Mouse (Mus musculus): ENCODE data around the gene Rell1.
A peak's percentile ranks its signal among the peaks of the same experiment; 100 is the strongest.
"Not testable (repeated sequence)": the region's sequence is repeated elsewhere in the genome, so short reads cannot be mapped to it uniquely, and the experiment has no call there.

Gene Rell1

DNA sequence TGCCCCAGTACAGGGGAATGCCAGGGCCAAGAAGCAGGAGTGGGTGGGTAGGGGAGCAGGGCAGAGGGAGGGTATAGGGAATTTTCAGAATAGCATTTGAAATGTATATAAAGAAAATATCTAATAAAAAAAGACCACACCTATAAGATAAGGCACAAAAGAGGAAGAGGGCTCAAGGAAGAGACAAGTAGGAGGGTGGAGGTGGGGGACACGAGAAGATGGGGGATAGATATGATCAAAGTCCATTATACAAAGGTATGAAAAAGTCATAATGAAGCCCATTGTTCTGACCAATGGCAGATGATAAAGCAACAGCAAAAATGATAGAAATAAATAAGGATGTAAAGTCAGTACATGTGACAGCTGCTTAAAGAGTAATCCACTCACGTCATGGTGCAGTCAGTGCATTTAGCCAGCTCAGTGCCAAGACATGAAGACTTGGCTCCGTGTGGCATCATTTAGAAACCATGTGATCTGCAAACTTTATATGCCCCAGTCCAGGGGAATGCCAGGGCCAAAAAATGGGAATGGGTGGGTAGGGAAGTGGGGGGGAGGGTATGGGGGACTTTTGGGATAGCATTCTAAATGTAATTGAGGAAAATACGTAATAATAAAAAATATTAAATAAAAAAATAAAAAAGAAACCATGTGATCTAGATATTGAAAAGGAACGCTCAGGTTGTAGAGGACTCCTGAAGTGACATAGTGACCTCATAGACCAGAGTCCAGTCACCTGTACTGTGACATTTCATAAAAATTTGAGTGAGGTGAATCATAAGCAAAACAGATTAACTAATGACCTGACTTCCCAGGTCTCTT lies 71.5 kb downstream of the Rell1 start:
- DNase-seq (ENCODE audit: low spot score): not testable (repeated sequence)

DNA sequence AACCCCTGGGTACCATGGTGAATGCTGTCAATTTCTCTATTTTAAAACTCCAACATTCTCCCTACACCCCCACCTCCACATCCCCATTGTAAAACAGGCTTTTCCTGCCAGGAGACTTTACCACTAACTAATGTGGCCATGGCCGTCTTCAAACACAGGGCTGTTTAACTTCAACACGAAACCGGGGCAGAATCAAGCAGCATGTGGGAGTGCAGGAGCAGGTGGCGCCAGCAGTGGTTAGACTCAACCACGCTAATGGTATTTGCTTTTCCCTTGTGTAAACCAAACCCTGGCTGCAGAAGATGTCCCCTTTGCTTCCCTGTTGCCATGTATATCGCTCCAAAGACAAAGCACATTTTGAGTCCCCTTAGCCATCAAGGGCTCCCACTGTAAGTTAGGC lies 76.8 kb downstream of the Rell1 start:
- peak; percentile 10 for DNase-seq (ENCODE audit: low spot score)

DNA sequence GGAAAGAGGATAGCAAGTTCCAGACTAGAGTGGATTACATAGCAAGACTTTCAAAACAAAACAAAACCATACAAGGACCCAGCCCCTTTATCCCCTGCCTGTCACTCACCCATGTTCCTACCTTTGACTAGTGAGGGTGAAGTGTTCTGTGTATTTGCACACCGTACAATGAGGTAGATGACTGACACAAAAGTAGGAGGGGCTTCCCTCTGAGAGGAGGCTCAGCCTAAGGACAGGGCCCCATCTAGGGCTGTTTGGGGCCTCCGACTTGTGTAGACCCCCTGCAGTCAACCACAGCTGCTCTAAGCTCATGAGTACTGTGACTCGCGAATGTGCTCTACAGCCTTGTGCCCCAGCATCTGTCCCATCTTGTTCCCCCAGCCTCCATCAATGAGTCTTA lies 77.5 kb downstream of the Rell1 start:
- DNase-seq (ENCODE audit: low spot score): peak; percentile 23

DNA sequence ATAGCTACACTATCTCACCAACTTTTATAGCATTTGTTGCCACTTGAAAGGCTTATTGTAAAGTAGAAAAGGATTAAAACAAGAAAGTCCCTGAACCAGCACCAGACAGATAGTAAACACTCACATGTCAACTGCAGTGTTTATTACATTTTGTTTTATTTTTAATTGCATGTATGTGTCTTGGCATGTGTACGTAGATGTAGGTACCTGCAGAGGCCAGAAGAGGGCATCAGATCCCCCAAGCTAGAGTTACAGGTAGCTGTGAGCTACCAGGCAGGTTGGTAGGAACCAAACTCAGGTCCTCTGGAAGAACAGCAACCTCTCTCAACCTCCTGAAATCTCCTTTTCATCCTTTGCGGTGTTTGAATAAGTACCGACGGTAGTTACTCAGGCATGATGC lies 81.6 kb downstream of the Rell1 start:
- no peak for DNase-seq (ENCODE audit: low spot score)

DNA sequence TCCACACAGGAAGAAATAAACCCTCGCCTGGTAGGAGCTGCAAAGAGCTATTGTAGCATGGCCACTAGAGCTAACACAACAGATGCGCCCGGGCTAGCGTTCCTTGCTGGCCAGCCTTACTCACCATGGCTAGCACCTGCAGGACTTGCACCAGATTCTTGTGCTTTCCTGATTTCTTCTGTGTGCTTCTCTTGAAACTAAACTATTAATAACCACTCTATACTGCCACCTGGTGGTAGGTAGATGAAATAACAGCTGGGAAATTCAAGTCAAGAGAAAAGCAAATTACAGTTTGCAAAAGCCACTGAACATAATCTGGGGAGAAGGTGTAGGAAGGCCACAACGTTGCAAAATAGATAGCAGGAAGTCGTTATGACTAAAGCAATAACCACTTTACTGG lies 82.0 kb downstream of the Rell1 start:
- DNase-seq (ENCODE audit: low spot score): peak; percentile 34

DNA sequence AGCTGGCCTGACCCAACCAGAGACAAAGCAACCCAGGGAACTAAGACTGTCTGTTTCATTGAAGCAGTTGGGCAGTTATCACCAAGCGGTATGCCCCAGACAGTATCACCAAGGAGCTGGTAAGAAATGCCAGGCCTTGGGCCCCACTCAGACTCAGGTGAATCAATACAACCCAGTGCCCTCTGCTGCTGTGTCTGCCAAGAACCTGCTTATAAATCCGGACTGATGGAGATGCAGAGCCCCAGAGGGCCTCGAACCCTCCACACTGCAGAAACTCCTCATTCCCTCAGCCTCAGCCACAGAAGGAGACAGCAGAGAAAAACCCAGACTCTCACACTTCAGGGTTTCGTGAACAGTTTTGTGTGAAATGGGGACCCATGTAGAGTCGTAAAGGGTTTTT lies 82.4 kb downstream of the Rell1 start:
- DNase-seq (ENCODE audit: low spot score): no peak

DNA sequence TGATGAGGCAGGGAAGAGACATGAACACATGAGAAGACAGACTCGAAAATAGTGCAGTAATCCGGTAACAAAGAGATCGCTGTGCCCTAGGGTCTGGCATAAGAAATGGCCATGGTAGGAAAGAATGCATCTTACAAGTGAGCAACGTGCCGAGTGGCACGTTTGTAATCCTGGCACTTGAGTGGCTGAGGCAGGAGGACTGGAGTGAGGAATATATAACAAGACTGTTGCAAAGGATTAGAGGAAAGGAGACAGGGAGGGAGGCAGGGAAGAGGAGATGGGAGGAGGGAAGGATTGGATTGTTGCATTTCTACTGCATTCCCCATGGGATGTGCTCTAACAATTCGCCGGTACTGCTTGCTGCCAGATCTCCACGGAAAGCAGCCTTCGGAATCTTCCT lies 89.7 kb downstream of the Rell1 start:
- DNase-seq (ENCODE audit: low spot score): no peak

DNA sequence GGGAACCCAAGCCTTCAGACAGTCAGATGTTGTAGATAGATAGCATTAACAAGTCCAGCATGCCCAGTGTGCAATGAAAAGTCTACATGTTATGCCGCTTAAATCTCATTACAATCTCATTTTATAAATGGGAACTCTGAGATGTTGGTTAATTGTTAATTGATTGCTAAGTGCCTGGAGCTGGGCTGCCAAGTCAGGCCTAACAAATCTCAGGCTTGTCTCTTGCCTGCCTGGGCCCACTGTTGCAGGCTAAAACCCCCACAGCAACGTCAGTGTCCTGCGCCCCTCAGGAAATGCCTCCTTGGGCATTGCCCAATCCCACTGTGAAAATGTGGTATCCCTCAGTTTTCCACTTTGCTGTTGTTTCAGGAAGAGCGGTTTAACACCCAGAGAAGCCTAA lies 92.6 kb downstream of the Rell1 start:
- DNase-seq (ENCODE audit: low spot score): no peak

DNA sequence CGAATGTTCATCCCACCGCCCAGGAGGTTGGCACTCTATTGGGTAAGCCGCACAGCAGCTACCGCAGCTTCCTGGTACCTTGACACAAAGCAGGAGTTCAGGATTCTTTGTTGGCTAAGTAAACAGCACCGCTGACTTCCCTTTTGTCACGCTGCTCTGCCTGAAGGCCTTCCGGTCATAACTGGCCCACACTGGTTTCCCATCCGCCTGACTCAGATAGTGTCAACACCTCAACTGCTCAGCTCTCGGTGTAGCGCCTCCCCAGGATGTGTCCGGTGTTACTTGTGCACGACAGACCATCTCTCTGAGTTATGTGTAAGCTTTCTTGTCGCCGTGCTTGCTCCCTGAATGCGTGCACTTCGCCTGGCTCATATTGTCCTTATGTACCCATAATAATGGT lies 93.8 kb downstream of the Rell1 start:
- peak; percentile 36 for DNase-seq (ENCODE audit: low spot score)

DNA sequence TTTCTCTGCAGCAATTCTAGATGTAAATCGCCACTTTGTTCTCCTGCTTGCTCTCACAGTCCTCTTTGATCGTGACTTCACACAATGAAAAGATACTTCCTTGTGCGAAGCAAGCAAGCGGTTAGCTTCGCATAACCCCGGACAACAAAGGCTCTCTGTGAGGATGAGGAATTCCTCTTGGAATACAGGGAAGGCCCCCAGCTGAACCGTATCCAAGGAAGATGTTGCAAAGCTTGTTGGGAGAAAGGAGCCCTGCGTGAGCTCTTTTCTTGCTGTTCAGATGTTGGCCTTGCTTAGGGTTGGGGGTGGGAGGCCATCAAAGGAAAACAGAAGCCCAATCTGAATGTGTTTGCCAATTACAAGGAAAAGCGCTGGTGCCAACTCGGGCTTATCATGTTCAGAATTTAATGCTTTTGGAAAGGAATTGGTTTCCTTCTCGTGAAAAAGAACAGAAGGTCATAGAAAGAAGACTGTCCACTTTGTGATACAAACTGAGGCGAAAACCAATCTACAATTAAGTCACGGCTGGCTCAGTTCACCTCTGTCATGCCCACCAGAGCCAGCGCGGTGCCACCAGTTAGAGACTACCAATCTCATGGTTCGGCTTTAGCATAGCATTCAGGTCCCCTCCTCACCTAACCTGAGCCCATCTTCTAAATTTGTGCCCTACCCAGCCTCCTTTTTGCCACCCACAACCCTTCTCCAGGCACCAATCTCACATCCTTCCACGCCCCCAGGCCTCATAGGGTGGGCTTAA lies 96.3 kb downstream of the Rell1 start:
- DNase-seq (ENCODE audit: low spot score): no peak

DNA sequence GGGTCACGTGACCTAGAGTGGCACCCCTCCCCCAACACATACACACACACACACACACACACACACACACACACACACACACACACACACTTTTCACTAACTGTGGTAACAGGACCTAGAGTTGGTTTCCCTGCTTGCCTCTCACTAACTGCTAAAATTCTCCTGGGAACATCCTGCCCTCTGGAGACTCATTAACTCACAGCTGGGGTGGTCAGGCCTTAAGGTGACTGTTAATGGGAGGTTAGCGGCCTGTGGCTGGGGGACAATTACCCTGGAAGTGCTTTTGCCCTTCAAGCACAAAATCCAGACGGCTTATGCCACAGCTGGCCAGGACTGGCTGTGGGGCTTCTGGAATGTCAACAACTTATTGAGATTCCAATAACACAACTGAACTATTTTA lies 101.3 kb downstream of the Rell1 start:
- no peak for DNase-seq (ENCODE audit: low spot score)

DNA sequence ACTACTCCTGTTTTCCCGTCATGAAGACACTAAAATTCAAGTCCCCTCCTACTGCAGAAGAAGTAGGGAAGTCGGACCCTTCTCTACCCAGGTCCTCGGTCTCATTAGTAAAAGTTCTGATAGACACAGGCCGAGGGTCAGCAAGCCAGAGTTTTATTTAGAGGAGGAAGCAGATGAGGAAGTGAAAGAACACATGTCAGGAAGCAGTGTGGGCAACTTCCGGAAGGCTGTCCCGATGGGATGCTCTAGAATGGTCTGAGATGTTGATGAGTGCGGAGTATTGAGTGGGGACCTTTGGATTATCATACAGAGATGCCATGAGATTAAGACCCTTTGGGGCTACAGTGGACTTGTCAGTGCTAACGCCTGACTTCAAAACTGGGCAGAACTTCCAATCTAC lies 109.8 kb downstream of the Rell1 start:
- DNase-seq (ENCODE audit: low spot score): no peak

All from lung, postnatal 25 days (tissue).